Mouse (Mus musculus) erythroid progenitor cell, adult 5-6 weeks (primary cell): ENCODE measurements around the gene Olfr187. TPM values are rescaled to one million over a fixed set of nuclear protein-coding genes. Genes with fewer than 3 reads are reported as not detected.
"Not testable (repeated sequence)": the region's sequence is repeated elsewhere in the genome, so short reads cannot be mapped to it uniquely, and the experiment has no call there.

ENCODE experiments used
- ATAC-seq: replicated peaks from 2 replicates; pipeline ENCODE4 v1.8.0; 2016; ENCODE audit warnings: moderate number of reproducible peaks, mild to moderate bottlenecking, moderate TSS enrichment, inconsistent platforms; ENCODE audit not compliant: poor library complexity, low FRiP score, severe bottlenecking
- total RNA-seq, 2 experiments: library from RNA; stranded (forward) in 1 of 2; stranded (reverse) in 1 of 2; fragments of 150-400 nt in 1 of 2; fragments of 186-747, 209-891 nt in 1 of 2; gene quantifications; 2 replicates each; pipeline versions ENCODE4 v1.2.3 to v1.2.4; 2015 to 2017; ENCODE audit warnings: low replicate concordance in 2 of 2

Olfr187 gene
- total RNA-seq (2015; ENCODE audit: low replicate concordance) = not detected in 2 replicates
- not detected in 2 replicates for total RNA-seq (2017; ENCODE audit: low replicate concordance)

DNA sequence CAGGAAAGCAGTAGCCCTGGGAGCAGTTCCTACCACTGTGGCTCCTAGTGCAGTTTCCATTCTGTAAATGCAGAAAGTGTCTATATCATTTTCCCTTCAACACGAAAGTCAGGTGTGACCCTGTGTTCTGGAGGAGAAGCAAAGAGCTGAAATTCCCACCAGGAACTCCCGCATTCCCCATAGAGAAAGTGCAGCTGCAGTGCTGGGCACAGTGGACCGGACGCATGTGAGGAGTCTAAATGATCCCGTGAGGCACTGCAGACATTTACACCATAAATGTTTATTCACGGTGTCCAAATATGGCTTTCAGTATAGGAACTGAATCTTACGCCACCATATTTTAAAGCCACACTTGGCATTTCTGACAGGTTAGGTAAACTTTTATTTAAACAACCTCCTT, at the start of gene Olfr187:
Gene Olfr187, minus strand, starts transcription at position 58 of the 400 bp plus-strand sequence.
- no peak for ATAC-seq

DNA sequence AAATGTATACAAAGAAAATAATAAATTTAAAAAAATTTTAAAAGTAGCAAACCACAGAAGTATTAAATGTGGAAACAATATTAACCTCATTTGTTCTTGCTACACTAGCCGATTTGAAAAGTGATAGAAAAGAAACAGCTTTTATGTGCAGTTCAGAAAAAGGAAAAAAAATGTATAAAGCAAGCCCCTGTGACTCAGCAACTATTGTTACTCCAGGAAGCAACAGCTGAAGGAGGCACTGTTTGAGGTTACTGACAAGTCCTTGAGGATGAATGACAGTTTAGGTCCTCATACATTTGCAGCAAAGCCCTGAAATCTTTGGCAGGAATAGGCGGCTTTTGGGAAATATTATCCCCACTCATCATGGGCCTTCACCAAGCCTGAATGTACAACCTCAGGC, 41.5 kb upstream of the Olfr187 start:
- ATAC-seq = not testable (repeated sequence)

DNA sequence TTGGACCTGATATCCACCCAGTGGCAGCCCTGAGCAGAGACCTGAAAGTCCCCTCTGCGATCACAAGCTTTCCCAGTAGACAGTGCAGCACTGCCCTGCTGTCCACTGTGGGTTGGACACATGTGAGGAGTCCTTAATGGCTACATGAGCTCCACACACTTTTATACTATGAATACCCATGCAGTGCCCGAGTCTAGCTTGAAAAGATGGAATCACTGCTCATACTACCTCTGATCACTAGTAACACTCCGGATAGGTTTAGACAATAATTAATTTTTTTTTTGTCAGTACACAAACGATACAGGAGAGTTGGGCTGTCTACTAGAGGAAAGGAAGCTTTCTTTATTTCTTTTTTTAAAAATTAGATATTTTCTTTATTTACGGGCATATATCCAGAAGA, 38.3 kb upstream of the Olfr187 start, which contains the start of gene Olfr190:
Gene Olfr190, minus strand, starts transcription at position 101 of the 400 bp plus-strand sequence.
- ATAC-seq = no peak

GRCm38 (mm10) chr16:59073520-59073919, 34.0 kb upstream of the Olfr187 start:
- no peak for ATAC-seq

DNA sequence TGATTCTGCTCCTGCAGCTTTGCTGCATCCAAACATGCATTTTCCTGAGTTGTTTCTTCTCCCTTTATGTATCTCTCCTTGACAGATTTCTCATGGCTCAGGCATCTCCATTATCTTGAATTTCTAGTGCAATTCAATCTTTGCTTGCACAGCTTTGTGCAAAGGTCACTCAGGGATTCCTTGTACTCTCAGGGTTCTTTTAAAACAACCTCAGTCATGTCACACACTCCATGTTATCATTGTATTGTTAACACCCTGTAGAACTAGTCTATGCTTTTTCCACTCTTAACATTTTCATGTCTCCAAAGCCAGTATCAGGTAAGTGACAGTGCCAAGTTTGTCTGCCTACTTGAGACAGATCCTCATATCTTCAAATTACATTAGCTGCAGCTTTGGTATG, 32.2 kb upstream of the Olfr187 start:
- ATAC-seq = no peak

DNA sequence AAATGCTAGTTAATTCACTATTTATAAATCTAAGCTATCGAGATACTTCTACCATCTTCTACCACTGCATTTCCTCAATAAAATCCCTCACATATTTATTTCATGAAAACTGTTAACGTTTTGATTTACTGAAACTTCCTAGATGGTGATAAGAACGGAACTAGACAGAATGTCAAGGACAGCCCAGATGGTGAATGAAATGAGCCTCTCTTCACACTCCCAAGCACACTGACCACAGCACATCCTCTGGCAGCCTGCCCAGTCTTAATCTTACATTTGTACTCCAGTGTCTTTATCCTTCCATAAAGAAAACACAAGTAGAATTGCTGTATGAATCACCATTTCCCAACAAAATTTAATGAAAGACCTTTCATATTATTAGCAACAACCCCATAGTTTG, 22.8 kb upstream of the Olfr187 start:
- ATAC-seq = not testable (repeated sequence)

DNA sequence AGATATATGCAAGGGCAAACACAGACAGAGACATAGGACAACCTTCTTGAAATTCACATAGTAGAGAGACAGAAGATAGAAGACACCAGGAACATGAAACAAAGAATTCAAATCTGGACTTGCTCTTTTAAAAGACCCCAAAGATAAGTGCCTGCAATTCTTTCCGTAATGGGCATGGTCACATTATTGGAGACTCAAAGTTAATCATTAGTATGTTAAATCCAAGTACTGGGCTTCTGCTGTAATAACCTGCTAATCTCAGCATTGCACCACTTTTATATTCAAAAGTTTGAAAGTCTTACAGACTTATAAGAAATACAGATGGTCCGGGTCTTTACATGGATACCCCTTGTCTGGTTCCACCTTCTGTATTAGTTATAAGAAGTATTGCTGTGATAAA, 9.7 kb upstream of the Olfr187 start:
- ATAC-seq = not testable (repeated sequence)

- no peak for ATAC-seq
Measured at GRCm38 (mm10) chr16:59048860-59049259, 9.3 kb upstream of the Olfr187 start.

DNA sequence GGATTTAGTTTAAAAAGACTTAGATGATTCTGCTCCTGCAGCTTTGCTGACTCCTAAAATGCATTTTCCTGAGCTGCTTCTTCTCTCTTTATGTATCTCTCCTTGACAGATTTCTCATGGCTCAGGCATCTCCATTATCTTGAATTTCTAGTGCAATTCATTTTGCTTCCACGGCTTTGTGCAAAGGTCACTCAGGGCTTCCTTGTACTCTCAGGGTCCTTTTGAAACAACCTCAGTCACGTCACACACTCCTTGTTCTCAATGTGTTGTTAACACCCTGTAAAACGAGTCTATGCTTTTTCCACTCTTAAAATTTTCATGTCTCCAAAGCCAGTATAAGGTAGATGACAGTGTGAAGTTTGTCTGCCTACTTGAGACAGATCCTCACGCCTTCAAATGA, 8.0 kb upstream of the Olfr187 start:
- ATAC-seq = no peak

GRCm38 (mm10) chr16:59045835-59046234, 6.3 kb upstream of the Olfr187 start:
- no peak for ATAC-seq

GRCm38 (mm10) chr16:59030191-59030590, 9.4 kb downstream of the Olfr187 start, which contains the start of gene Olfr186:
TSS of gene Olfr186 (minus strand) at chr16:59030291.
- no peak for ATAC-seq

DNA sequence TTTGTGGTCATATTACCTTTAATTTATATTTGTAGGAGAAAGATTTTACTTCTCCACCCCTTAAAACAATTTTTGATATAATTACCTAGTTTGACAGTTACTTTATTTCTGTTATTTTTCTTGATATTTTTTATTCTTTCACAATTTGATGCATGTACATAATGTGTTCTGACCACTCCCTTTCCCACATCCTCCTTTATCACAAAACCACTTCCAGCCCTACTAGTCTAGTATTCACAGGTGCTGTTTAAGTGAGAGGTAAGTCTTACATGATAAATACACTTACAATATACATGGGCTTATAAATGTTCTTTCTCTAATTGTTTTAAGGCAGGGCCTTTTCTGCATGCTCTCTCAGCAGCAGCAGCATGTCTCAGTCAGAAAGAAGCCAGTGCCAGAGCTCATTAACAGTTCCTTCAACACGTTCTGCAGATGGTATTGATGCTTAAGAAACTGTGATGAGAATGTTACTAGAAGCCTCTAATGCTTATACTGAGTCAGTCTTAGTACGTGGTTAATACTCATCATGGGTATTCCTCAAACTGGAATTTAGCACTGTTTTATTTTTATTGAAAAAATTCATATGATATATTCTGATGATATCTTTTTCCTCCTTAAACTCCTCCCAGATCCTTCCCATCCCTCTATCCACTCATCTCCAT, 26.1 kb downstream of the Olfr187 start:
- ATAC-seq = no peak

DNA sequence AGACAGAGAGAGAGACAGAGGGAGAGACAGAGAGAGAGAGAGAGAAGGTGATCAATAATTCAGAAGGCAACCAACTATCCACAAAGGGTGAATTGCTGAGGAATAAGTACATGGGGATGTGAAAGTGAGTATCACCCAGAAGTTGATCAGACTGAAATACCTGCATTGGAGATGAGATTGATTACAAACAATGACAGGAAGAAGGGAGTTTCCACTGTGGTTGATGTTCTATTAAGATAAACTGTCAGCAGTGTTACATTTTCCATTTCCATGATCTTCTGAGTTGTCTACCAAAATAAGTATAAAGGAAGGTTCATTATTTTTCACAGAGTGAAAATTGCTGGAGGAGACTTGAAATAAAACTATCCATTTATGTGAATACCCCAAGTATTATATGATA, 32.4 kb downstream of the Olfr187 start:
- no peak for ATAC-seq

DNA sequence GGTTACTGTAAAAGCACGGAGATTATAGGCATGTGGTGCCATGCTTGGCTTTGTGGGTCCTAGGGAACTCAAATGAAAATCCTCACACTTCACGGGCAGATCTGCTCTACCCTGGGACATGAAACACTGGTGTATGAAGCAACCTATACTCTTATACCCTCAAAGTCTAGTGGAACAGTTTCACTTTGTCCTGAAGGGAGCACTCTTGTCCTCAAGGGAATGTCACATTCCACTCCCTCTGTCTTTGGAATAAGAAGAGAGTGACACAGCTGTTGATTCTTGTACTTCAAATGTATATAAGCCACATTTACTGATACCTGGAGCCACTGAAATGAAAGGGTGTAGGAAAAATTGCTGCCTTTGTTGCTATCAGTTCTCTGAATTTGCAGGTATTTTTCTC, 44.5 kb downstream of the Olfr187 start, which contains the start of gene Olfr183:
Gene Olfr183, plus strand, starts transcription at position 301 of the 400 bp plus-strand sequence.
- ATAC-seq = no peak

Other genes with a start within 250 kb of the Olfr187 start
- not detected in 2 replicates for gene Olfr173, start 239.5 kb downstream of the Olfr187 start, total RNA-seq (2015; ENCODE audit: low replicate concordance)
- not detected in 2 replicates for gene Olfr173, start 239.5 kb downstream of the Olfr187 start, total RNA-seq (2017; ENCODE audit: low replicate concordance)
- gene Olfr175-ps1, start 213.0 kb downstream of the Olfr187 start, total RNA-seq (2015; ENCODE audit: low replicate concordance) = not detected in 2 replicates
- gene Olfr175-ps1, start 213.0 kb downstream of the Olfr187 start, total RNA-seq (2017; ENCODE audit: low replicate concordance) = not detected in 2 replicates
- not detected in 2 replicates for gene Olfr177, start 165.0 kb downstream of the Olfr187 start, total RNA-seq (2015; ENCODE audit: low replicate concordance)
- not detected in 2 replicates for gene Olfr177, start 165.0 kb downstream of the Olfr187 start, total RNA-seq (2017; ENCODE audit: low replicate concordance)
- gene Olfr178, start 147.7 kb downstream of the Olfr187 start, total RNA-seq (2015; ENCODE audit: low replicate concordance) = not detected in 2 replicates
- not detected in 2 replicates for gene Olfr178, start 147.7 kb downstream of the Olfr187 start, total RNA-seq (2017; ENCODE audit: low replicate concordance)
- not detected in 2 replicates for gene Olfr181, start 111.0 kb downstream of the Olfr187 start, total RNA-seq (2015; ENCODE audit: low replicate concordance)
- not detected in 2 replicates for gene Olfr181, start 111.0 kb downstream of the Olfr187 start, total RNA-seq (2017; ENCODE audit: low replicate concordance)
- not detected in 2 replicates for gene Olfr180, start 110.4 kb downstream of the Olfr187 start, total RNA-seq (2015; ENCODE audit: low replicate concordance)
- not detected in 2 replicates for gene Olfr180, start 110.4 kb downstream of the Olfr187 start, total RNA-seq (2017; ENCODE audit: low replicate concordance)
- gene Olfr183, start 44.4 kb downstream of the Olfr187 start, total RNA-seq (2015; ENCODE audit: low replicate concordance) = not detected in 2 replicates
- gene Olfr183, start 44.4 kb downstream of the Olfr187 start, total RNA-seq (2017; ENCODE audit: low replicate concordance) = not detected in 2 replicates
- not detected in 2 replicates for gene Olfr186, start 9.5 kb downstream of the Olfr187 start, total RNA-seq (2015; ENCODE audit: low replicate concordance)
- not detected in 2 replicates for gene Olfr186, start 9.5 kb downstream of the Olfr187 start, total RNA-seq (2017; ENCODE audit: low replicate concordance)
- not detected in 2 replicates for gene Olfr190, start 38.2 kb upstream of the Olfr187 start, total RNA-seq (2015; ENCODE audit: low replicate concordance)
- not detected in 2 replicates for gene Olfr190, start 38.2 kb upstream of the Olfr187 start, total RNA-seq (2017; ENCODE audit: low replicate concordance)
- gene Olfr191, start 50.1 kb upstream of the Olfr187 start, total RNA-seq (2015; ENCODE audit: low replicate concordance) = not detected in 2 replicates
- gene Olfr191, start 50.1 kb upstream of the Olfr187 start, total RNA-seq (2017; ENCODE audit: low replicate concordance) = not detected in 2 replicates
- not detected in 2 replicates for gene Olfr193, start 72.1 kb upstream of the Olfr187 start, total RNA-seq (2015; ENCODE audit: low replicate concordance)
- gene Olfr193, start 72.1 kb upstream of the Olfr187 start, total RNA-seq (2017; ENCODE audit: low replicate concordance) = not detected in 2 replicates
- gene Olfr194, start 81.3 kb upstream of the Olfr187 start, total RNA-seq (2015; ENCODE audit: low replicate concordance) = not detected in 2 replicates
- gene Olfr194, start 81.3 kb upstream of the Olfr187 start, total RNA-seq (2017; ENCODE audit: low replicate concordance) = not detected in 2 replicates
- not detected in 2 replicates for gene Olfr195, start 107.3 kb upstream of the Olfr187 start, total RNA-seq (2015; ENCODE audit: low replicate concordance)
- not detected in 2 replicates for gene Olfr195, start 107.3 kb upstream of the Olfr187 start, total RNA-seq (2017; ENCODE audit: low replicate concordance)
- gene Olfr196, start 130.7 kb upstream of the Olfr187 start, total RNA-seq (2015; ENCODE audit: low replicate concordance) = not detected in 2 replicates
- gene Olfr196, start 130.7 kb upstream of the Olfr187 start, total RNA-seq (2017; ENCODE audit: low replicate concordance) = not detected in 2 replicates
- gene Olfr198, start 163.8 kb upstream of the Olfr187 start, total RNA-seq (2015; ENCODE audit: low replicate concordance) = not detected in 2 replicates
- gene Olfr198, start 163.8 kb upstream of the Olfr187 start, total RNA-seq (2017; ENCODE audit: low replicate concordance) = not detected in 2 replicates
- not detected in 2 replicates for gene Olfr199, start 180.0 kb upstream of the Olfr187 start, total RNA-seq (2015; ENCODE audit: low replicate concordance)
- not detected in 2 replicates for gene Olfr199, start 180.0 kb upstream of the Olfr187 start, total RNA-seq (2017; ENCODE audit: low replicate concordance)
- not detected in 2 replicates for gene Olfr201, start 232.9 kb upstream of the Olfr187 start, total RNA-seq (2015; ENCODE audit: low replicate concordance)
- gene Olfr201, start 232.9 kb upstream of the Olfr187 start, total RNA-seq (2017; ENCODE audit: low replicate concordance) = not detected in 2 replicates
- not detected in 2 replicates for gene Olfr202, start 247.0 kb upstream of the Olfr187 start, total RNA-seq (2015; ENCODE audit: low replicate concordance)
- gene Olfr202, start 247.0 kb upstream of the Olfr187 start, total RNA-seq (2017; ENCODE audit: low replicate concordance) = not detected in 2 replicates